In genomic region chr5:124189572-124189981, GRCm38 (mm10) we compare ENCODE assay signal across 10 mouse cellular contexts. TPM values are rescaled to one million over a fixed set of nuclear protein-coding genes. Genes with fewer than 3 reads are reported as not detected.
DNase-seq lines count a peak whose midpoint lies in the region; ATAC-seq and TF ChIP-seq lines count a peak whose summit lies in the region.
"Had no signal": no experiment of that assay in that cellular context is flagged by ENCODE, and none has a peak within 500 bp of the region (broad histone marks: within the 10 kb centered on the region; RNA-seq: fewer than 3 reads in every experiment).

No protein-coding gene starts in this region.

- no peaks in the 10 kb centered on the region for H3K36me3 ChIP-seq in heart, postnatal 0 days (replicated peaks; ENCODE audit: control insufficient read depth, insufficient read depth, low read length)
- H3K36me3 ChIP-seq in MEL (ENCODE audit: control insufficient read depth in 1 of 2, insufficient read depth in 2 of 2, low read length in 2 of 2) = no peaks in the 10 kb centered on the region; a peak in 2 of 4 replicates
- H3K36me3 ChIP-seq in liver, embryonic 12.5 days = no peaks in the 10 kb centered on the region
- H3K36me3 ChIP-seq in hindbrain, embryonic 10.5 days = no peaks in the 10 kb centered on the region

- no peak overlapping the region for H3K4me2 ChIP-seq in heart, postnatal 0 days (ENCODE audit: low read depth, low read length)
- H3K4me2 ChIP-seq in liver, embryonic 12.5 days = peak overlapping the region; percentile 23; the same call in 1 of the 2 replicates

- peak overlapping the region; percentile 40 for H3K27ac ChIP-seq in heart, postnatal 0 days (ENCODE audit: low read depth)
- no peak overlapping the region for H3K27ac ChIP-seq in MEL (ENCODE audit: control insufficient read depth, low read depth, low read length)
- H3K27ac ChIP-seq in liver, embryonic 12.5 days = peak overlapping the region; percentile 38
- H3K27ac ChIP-seq in hindbrain, embryonic 10.5 days = no peak overlapping the region
- H3K27ac ChIP-seq: hindbrain, postnatal 0 days had no signal

- TF ChIP-seq RAD21 in MEL (IDR thresholded peaks at IDR 0.05; ENCODE audit: low read depth, low read length) = no peak

- 72% methylated on average over 4 of the region's 4 CpGs for WGBS in heart, postnatal 0 days
- whole genome bisulfite sequencing in liver, embryonic 12.5 days (ENCODE audit: insufficient replicate concordance) = 18% methylated on average over 4 of the region's 4 CpGs
- WGBS in hindbrain, embryonic 10.5 days = 88% methylated on average over 4 of the region's 4 CpGs

- ATAC-seq in heart, postnatal 0 days (ENCODE audit: insufficient read depth, low read depth) = no peak
- peak; percentile 77 for ATAC-seq in liver, embryonic 12.5 days
- ATAC-seq: hindbrain, postnatal 0 days had no signal

- H3K9ac ChIP-seq in heart, postnatal 0 days (replicated peaks; ENCODE audit: low read depth, low read length) = no peak overlapping the region; the same call in 1 of the 2 replicates
- H3K9ac ChIP-seq in MEL (ENCODE audit: control insufficient read depth, low read depth, low read length, poor library complexity, severe bottlenecking) = no peak overlapping the region
- peak overlapping the region; percentile 27; the same call in 1 of the 2 replicates for H3K9ac ChIP-seq in liver, embryonic 12.5 days

- H3K27me3 ChIP-seq in heart, postnatal 0 days (ENCODE audit: control insufficient read depth, insufficient read depth, low read length) = no peaks in the 10 kb centered on the region
- H3K27me3 ChIP-seq in MEL (ENCODE audit: control insufficient read depth in 1 of 2, insufficient read depth in 2 of 2, low read length in 2 of 2) = no peaks in the 10 kb centered on the region
- no peaks in the 10 kb centered on the region for H3K27me3 ChIP-seq in liver, embryonic 12.5 days (replicated peaks)
- peaks cover 31% of the 10 kb centered on the region for H3K27me3 ChIP-seq in hindbrain, embryonic 10.5 days (ENCODE audit: insufficient read depth, poor library complexity, severe bottlenecking)

- intact Hi-C loops in heart, postnatal 36 days (cut with DNase I) = no loop called here
- intact Hi-C loops in gastrocnemius, postnatal 14 days (cut with DNase I; ENCODE audit: low total_unique reads) = no loop called here

- no peak for TF ChIP-seq EP300 in heart, postnatal 0 days (IDR thresholded peaks at IDR 0.05; ENCODE audit: low read depth)
- TF ChIP-seq EP300 in MEL (IDR thresholded peaks at IDR 0.05; ENCODE audit: low read depth in 1 of 2, low read length in 2 of 2) = no peak

- peaks cover 95% of the 10 kb centered on the region for H3K4me1 ChIP-seq in heart, postnatal 0 days (ENCODE audit: control insufficient read depth, insufficient read depth)
- no peaks in the 10 kb centered on the region for H3K4me1 ChIP-seq in MEL (ENCODE audit: control insufficient read depth in 1 of 2, insufficient read depth in 2 of 2, low read length in 2 of 2)
- peaks cover 76% of the 10 kb centered on the region for H3K4me1 ChIP-seq in liver, embryonic 12.5 days
- peaks cover 77% of the 10 kb centered on the region for H3K4me1 ChIP-seq in hindbrain, embryonic 10.5 days (replicated peaks)

- no peaks in the 10 kb centered on the region for H3K79me2 ChIP-seq in MEL (ENCODE audit: control insufficient read depth, insufficient read depth, low read length, poor library complexity)

- no peak for DNase-seq in heart, postnatal 0 days (ENCODE audit: low spot score)
- DNase-seq in heart, postnatal 36 days = no peak
- peak; percentile 31 for DNase-seq in 416B (ENCODE audit: low read depth)
- peak; percentile 22 for DNase-seq in MEL (ENCODE audit: low read depth, low spot score)
- DNase-seq in gastrocnemius, postnatal 14 days = no peak
- no peak for DNase-seq in hindbrain, embryonic 10.5 days (ENCODE audit: low spot score)
- DNase-seq in neural tube, embryonic 10.5 days (ENCODE audit: extremely low spot score, low spot score) = no peak
- DNase-seq: embryo, embryonic 11 days had no signal

- no peaks in the 10 kb centered on the region for H3K9me3 ChIP-seq in heart, postnatal 0 days (replicated peaks; ENCODE audit: control insufficient read depth, low read length)
- H3K9me3 ChIP-seq in MEL (replicated peaks; ENCODE audit: insufficient read depth, low read length) = no peaks in the 10 kb centered on the region
- H3K9me3 ChIP-seq in liver, embryonic 12.5 days (replicated peaks) = no peaks in the 10 kb centered on the region
- H3K9me3 ChIP-seq in hindbrain, embryonic 10.5 days = no peaks in the 10 kb centered on the region

- no peak for TF ChIP-seq POLR2A in MEL (IDR thresholded peaks at IDR 0.05; ENCODE audit: control insufficient read depth in 1 of 2, insufficient read depth in 1 of 2, low read depth in 1 of 2, low read length in 2 of 2, poor library complexity in 1 of 2)

- no peak for TF ChIP-seq CTCF in heart, postnatal 0 days (IDR thresholded peaks at IDR 0.05; ENCODE audit: low read depth)
- TF ChIP-seq CTCF in MEL (IDR thresholded peaks at IDR 0.05 in 2 of 3, conservative IDR thresholded peaks at IDR 0.05 in 1 of 3; ENCODE audit: control insufficient read depth in 1 of 3, insufficient read depth in 1 of 3, low read depth in 2 of 3, low read length in 3 of 3, poor library complexity in 1 of 3, severe bottlenecking in 1 of 3) = no peak

- H3K4me3 ChIP-seq in heart, postnatal 0 days (ENCODE audit: low read depth, low read length) = no peak overlapping the region
- H3K4me3 ChIP-seq in MEL (ENCODE audit: control insufficient read depth in 1 of 2, insufficient read depth in 1 of 2, low read depth in 2 of 2, low read length in 2 of 2) = no peak overlapping the region
- H3K4me3 ChIP-seq in liver, embryonic 12.5 days = no peak overlapping the region
- H3K4me3 ChIP-seq in hindbrain, embryonic 10.5 days = no peak overlapping the region

TF ChIP-seq in MEL, 35 proteins besides CTCF, POLR2A, EP300 and RAD21:
- no peak for TF ChIP-seq MEF2A (IDR thresholded peaks at IDR 0.05; ENCODE audit: extremely low read depth, insufficient replicate concordance, low read depth, low read length, poor library complexity, severe bottlenecking)
- no peak for TF ChIP-seq ZKSCAN1 (IDR thresholded peaks at IDR 0.05; ENCODE audit: low read depth, low read length)
- no peak for TF ChIP-seq ZC3H11A (IDR thresholded peaks at IDR 0.05; ENCODE audit: low read depth, low read length)
- no peak for TF ChIP-seq MYB (IDR thresholded peaks at IDR 0.05; ENCODE audit: low read depth, low read length)
- TF ChIP-seq MAZ (IDR thresholded peaks at IDR 0.05; ENCODE audit: low read depth, low read length) = no peak
- no peak for TF ChIP-seq ZMIZ1 (IDR thresholded peaks at IDR 0.05; ENCODE audit: low read depth, low read length)
- TF ChIP-seq NRF1 (IDR thresholded peaks at IDR 0.05; ENCODE audit: insufficient read depth, low read depth, low read length, poor library complexity, severe bottlenecking) = no peak
- TF ChIP-seq USF1 (IDR thresholded peaks at IDR 0.05; ENCODE audit: low read depth, low read length) = no peak
- no peak for TF ChIP-seq TCF12 (IDR thresholded peaks at IDR 0.05; ENCODE audit: low read depth, low read length)
- no peak for TF ChIP-seq SIN3A (IDR thresholded peaks at IDR 0.05; ENCODE audit: low read length)
- TF ChIP-seq ETS1 (IDR thresholded peaks at IDR 0.05; ENCODE audit: low read depth, low read length) = no peak
- no peak for TF ChIP-seq CHD1 (IDR thresholded peaks at IDR 0.05; ENCODE audit: low read depth, low read length)
- no peak for TF ChIP-seq SMC3 (IDR thresholded peaks at IDR 0.05; ENCODE audit: low read depth, low read length)
- TF ChIP-seq E2F4 (IDR thresholded peaks at IDR 0.05; ENCODE audit: borderline replicate concordance, low read depth, low read length) = no peak
- no peak for TF ChIP-seq USF2 (IDR thresholded peaks at IDR 0.05; ENCODE audit: borderline replicate concordance in 1 of 2, insufficient read depth in 1 of 2, low read depth in 1 of 2, low read length in 2 of 2)
- no peak for TF ChIP-seq TBP (IDR thresholded peaks at IDR 0.05; ENCODE audit: low read depth, low read length)
- TF ChIP-seq BHLHE40 (IDR thresholded peaks at IDR 0.05; ENCODE audit: borderline replicate concordance, low read depth, low read length) = no peak
- TF ChIP-seq POLR2AphosphoS5 (IDR thresholded peaks at IDR 0.05; ENCODE audit: borderline replicate concordance, low read depth, low read length) = no peak
- TF ChIP-seq GABPA (IDR thresholded peaks at IDR 0.05; ENCODE audit: low read depth, low read length) = no peak
- TF ChIP-seq MAX (IDR thresholded peaks at IDR 0.05; ENCODE audit: low read length) = no peak

RNA-seq across cellular contexts. Expression of gene Pitpnm2, which starts 60.0 kb away (rescaled TPM):
- total RNA-seq in heart, postnatal 0 days (2014; rRNA removed; ENCODE audit: low replicate concordance) = 17.1 and 28.6 TPM in 2 replicates
- polyA plus RNA-seq in heart, postnatal 0 days (2015; fragmentation: Nextera tagmentation; extraction: Ambion mirVana) = 3.1 and 3.2 TPM in 2 replicates
- total RNA-seq in heart, postnatal 36 days (2021) = 10 to 100 TPM; 43.9 to 45.5 TPM
- 5.7 and 7.0 TPM in 2 replicates for total RNA-seq in MEL (2012; rRNA removed)
- 10 to 100 TPM in 1 of 2 experiments, not detected in 1; 22.2 TPM for polyA plus RNA-seq in MEL (2012; ENCODE audit: insufficient read depth in 1 of 2, insufficient read length in 2 of 2, low read depth in 1 of 2, low replicate concordance in 2 of 2, missing spikeins in 1 of 2)
- polyA plus RNA-seq in liver, embryonic 12.5 days (2016; fragmentation: Nextera tagmentation; extraction: Ambion mirVana) = 2.5 and 3.7 TPM in 2 replicates
- total RNA-seq in gastrocnemius, postnatal 14 days (2021) = 10 to 100 TPM; 18.4 to 19.0 TPM
- 3.2 and 3.6 TPM in 2 replicates for polyA plus RNA-seq in hindbrain, embryonic 10.5 days (2016; fragmentation: Nextera tagmentation; extraction: Ambion mirVana)

Comparison
In these comparisons a context has a peak if more than half of its experiments do, and no peak if none do; other contexts are left out.
1. DNase-seq: peak in 416B (single experiment) and MEL (single experiment); none in heart, postnatal 0 days (single experiment), heart, postnatal 36 days (0 of 2), gastrocnemius, postnatal 14 days (single experiment), hindbrain, embryonic 10.5 days (single experiment) and neural tube, embryonic 10.5 days (single experiment).
2. H3K27ac ChIP-seq: peak in heart, postnatal 0 days (single experiment) and liver, embryonic 12.5 days (single experiment); none in MEL (single experiment) and hindbrain, embryonic 10.5 days (single experiment).